In genomic region chr10:80687850-80688249, GRCm38 (mm10) we compare ENCODE assay signal across 9 mouse cellular contexts. TPM values are rescaled to one million over a fixed set of nuclear protein-coding genes. Genes with fewer than 3 reads are reported as not detected.
DNase-seq lines count a peak whose midpoint lies in the region; ATAC-seq and TF ChIP-seq lines count a peak whose summit lies in the region.
"Had no signal": no experiment of that assay in that cellular context is flagged by ENCODE, and none has a peak within 500 bp of the region (broad histone marks: within the 10 kb centered on the region; RNA-seq: fewer than 3 reads in every experiment).

No protein-coding gene starts in this region.

- peak; percentile 79; the same call in 1 of the 2 replicates for ATAC-seq in lung, embryonic 14.5 days (ENCODE audit: insufficient read depth)

- no peak for TF ChIP-seq POLR2A in brain, embryonic 14.5 days (IDR thresholded peaks at IDR 0.05; ENCODE audit: borderline replicate concordance, extremely low read depth, insufficient read depth, insufficient read length, poor library complexity, severe bottlenecking)
- no peak for TF ChIP-seq POLR2A in spleen, adult 2 months (IDR thresholded peaks at IDR 0.05; ENCODE audit: low read depth, low read length)

- H3K4me3 ChIP-seq in C2C12 (ENCODE audit: insufficient read depth, poor library complexity, severe bottlenecking), result no peak overlapping the region
- H3K4me3 ChIP-seq in gastrocnemius, adult 2 months, result no peak overlapping the region
- no peak overlapping the region for H3K4me3 ChIP-seq in lung, embryonic 14.5 days (ENCODE audit: low read depth, low read length)
- H3K4me3 ChIP-seq in spleen, adult 2 months (ENCODE audit: extremely low read depth, insufficient read depth, insufficient read length), result no peak overlapping the region

- peak overlapping the region; percentile 48 for H3K27ac ChIP-seq in gastrocnemius, adult 2 months
- H3K27ac ChIP-seq in lung, embryonic 14.5 days (ENCODE audit: low read depth), result no peak overlapping the region
- no peak overlapping the region for H3K27ac ChIP-seq in spleen, adult 2 months (ENCODE audit: insufficient read depth, low read length)

- H3K9ac ChIP-seq in lung, embryonic 14.5 days, result no peak overlapping the region

- 35% methylated on average over 5 of the region's 5 CpGs for WGBS in lung, embryonic 14.5 days
- 41% methylated on average over 5 of the region's 5 CpGs for WGBS in spleen, adult 2 months

- H3K79me3 ChIP-seq in C2C12 (ENCODE audit: low read depth), result no peaks in the 10 kb centered on the region

- no peaks in the 10 kb centered on the region for H3K79me2 ChIP-seq in C2C12 (ENCODE audit: control insufficient read depth, insufficient read depth)

- peak; percentile 36 for TF ChIP-seq CTCF in C2C12 (IDR thresholded peaks at IDR 0.05; ENCODE audit: control insufficient read depth, insufficient read depth, insufficient read length)
- TF ChIP-seq CTCF in brain, embryonic 14.5 days (IDR thresholded peaks at IDR 0.05; ENCODE audit: borderline replicate concordance, extremely low read depth, insufficient read depth, insufficient read length), result peak; percentile 62
- TF ChIP-seq CTCF in gastrocnemius, adult 2 months (IDR thresholded peaks at IDR 0.05), result peak; percentile 93
- peak; percentile 83 for TF ChIP-seq CTCF in lung, embryonic 14.5 days (IDR thresholded peaks at IDR 0.05; ENCODE audit: low read depth)
- peak; percentile 69; the same call in 1 of the 2 replicates for TF ChIP-seq CTCF in spleen, adult 2 months (IDR thresholded peaks at IDR 0.05; ENCODE audit: extremely low read depth, insufficient read depth, insufficient read length, insufficient replicate concordance)

- no peak overlapping the region for H3K4me2 ChIP-seq in lung, embryonic 14.5 days

- intact Hi-C loops in gastrocnemius, adult 2 months (cut with DNase I), result loop anchor here (1.0 kb wide), 1 partner anchor 109 kb away; no protein-coding TSS in a partner anchor

- H3K27me3 ChIP-seq in C2C12 (ENCODE audit: control insufficient read depth, insufficient read depth, insufficient read length), result no peaks in the 10 kb centered on the region
- H3K27me3 ChIP-seq in lung, embryonic 14.5 days (ENCODE audit: insufficient read depth, low read length), result no peaks in the 10 kb centered on the region
- no peaks in the 10 kb centered on the region for H3K27me3 ChIP-seq in spleen, adult 2 months (ENCODE audit: control insufficient read depth, insufficient read depth, low read length)

- H3K9me3 ChIP-seq in lung, embryonic 14.5 days (ENCODE audit: low read depth, low read length), result no peaks in the 10 kb centered on the region
- H3K9me3 ChIP-seq: G1E had no signal

- peaks cover 58% of the 10 kb centered on the region for H3K36me3 ChIP-seq in C2C12 (ENCODE audit: control insufficient read depth, insufficient read depth)
- peaks cover 60% of the 10 kb centered on the region for H3K36me3 ChIP-seq in lung, embryonic 14.5 days (ENCODE audit: insufficient read depth)
- H3K36me3 ChIP-seq in spleen, adult 2 months (ENCODE audit: control insufficient read depth, insufficient read depth, low read length), result peaks cover 42% of the 10 kb centered on the region

- no peaks in the 10 kb centered on the region for H3K4me1 ChIP-seq in lung, embryonic 14.5 days (ENCODE audit: insufficient read depth)
- peaks cover 35% of the 10 kb centered on the region for H3K4me1 ChIP-seq in spleen, adult 2 months (ENCODE audit: control insufficient read depth, insufficient read depth, insufficient read length)

- H3ac ChIP-seq in C2C12 (ENCODE audit: control insufficient read depth, insufficient read length, low read depth), result no peak overlapping the region

- DNase-seq in embryo, embryonic 10 days (ENCODE audit: low spot score), result peak; percentile 79
- no peak for DNase-seq in embryo, embryonic 9.5 days (ENCODE audit: extremely low spot score)
- DNase-seq in brain, embryonic 14.5 days (ENCODE audit: low read depth), result peak; percentile 79
- peak; percentile 85 for DNase-seq in gastrocnemius, adult 2 months
- DNase-seq in kidney, adult 9 months, result peak; percentile 91
- peak; percentile 89 for DNase-seq in lung, embryonic 14.5 days
- DNase-seq in spleen, adult 2 months (ENCODE audit: low read depth in 1 of 2, low spot score in 2 of 2), result peak in 1 of 2 experiments; percentile 68

TF ChIP-seq in C2C12, 6 proteins besides CTCF, POLR2A, EP300 and RAD21:
- no peak for TF ChIP-seq MYOG (IDR thresholded peaks at IDR 0.05; ENCODE audit: control insufficient read depth, extremely low read depth, insufficient read length)
- no peak for TF ChIP-seq MYOD1 (IDR thresholded peaks at IDR 0.05; ENCODE audit: control insufficient read depth, insufficient read length, low read depth)
- no peak for TF ChIP-seq FOSL1 (IDR thresholded peaks at IDR 0.05; ENCODE audit: insufficient read depth, low read length, poor library complexity, severe bottlenecking)
- TF ChIP-seq MAX (IDR thresholded peaks at IDR 0.05), result no peak
- no peak for TF ChIP-seq CEBPB (IDR thresholded peaks at IDR 0.05; ENCODE audit: low read depth)
TF ChIP-seq in C2C12: peak in this region for 0.

RNA-seq across cellular contexts. Expression of gene Mknk2, which starts 9.9 kb away (rescaled TPM):
- 61.4 TPM for polyA plus RNA-seq in C2C12 (2012; fragmentation: generic; extraction: Trizol)
- 96.9 and 115 TPM in 2 replicates for polyA plus RNA-seq in brain, embryonic 14.5 days (2012; rRNA removed)
- total RNA-seq in gastrocnemius, adult 2 months (2021), result 100 to 1,000 TPM; 253 TPM
- polyA plus RNA-seq in lung, embryonic 14.5 days (2014; fragmentation: Nextera tagmentation; extraction: Ambion mirVana), result 102 and 110 TPM in 2 replicates
- 351 and 533 TPM in 2 replicates for polyA plus RNA-seq in spleen, adult 2 months (2012; rRNA removed)

RNA-seq across cellular contexts. Expression of gene Mob3a, which starts 13.9 kb away (rescaled TPM):
- polyA plus RNA-seq in C2C12 (2012; fragmentation: generic; extraction: Trizol), result 34.2 TPM
- 36.9 and 47.3 TPM in 2 replicates for polyA plus RNA-seq in brain, embryonic 14.5 days (2012; rRNA removed)
- 1 to 10 TPM; 4.9 to 5.5 TPM for total RNA-seq in gastrocnemius, adult 2 months (2021)
- 35.1 and 40.3 TPM in 2 replicates for polyA plus RNA-seq in lung, embryonic 14.5 days (2014; fragmentation: Nextera tagmentation; extraction: Ambion mirVana)
- 130 and 156 TPM in 2 replicates for polyA plus RNA-seq in spleen, adult 2 months (2012; rRNA removed)

RNA-seq across cellular contexts. Expression of gene Izumo4, which starts 14.1 kb away (rescaled TPM):
- polyA plus RNA-seq in C2C12 (2012; fragmentation: generic; extraction: Trizol), result 0.43 TPM
- 47.6 and 70.2 TPM in 2 replicates for polyA plus RNA-seq in brain, embryonic 14.5 days (2012; rRNA removed)
- total RNA-seq in gastrocnemius, adult 2 months (2021), result 1 to 10 TPM; 2.6 to 3.0 TPM
- polyA plus RNA-seq in lung, embryonic 14.5 days (2014; fragmentation: Nextera tagmentation; extraction: Ambion mirVana), result 6.7 and 7.3 TPM in 2 replicates
- polyA plus RNA-seq in spleen, adult 2 months (2012; rRNA removed), result 49.0 and 60.8 TPM in 2 replicates

RNA-seq across cellular contexts. Expression of gene Btbd2, which starts 31.0 kb away (rescaled TPM):
- 53.8 TPM for polyA plus RNA-seq in C2C12 (2012; fragmentation: generic; extraction: Trizol)
- polyA plus RNA-seq in brain, embryonic 14.5 days (2012; rRNA removed), result 91.9 and 113 TPM in 2 replicates
- total RNA-seq in gastrocnemius, adult 2 months (2021), result 10 to 100 TPM; 34.7 to 40.0 TPM
- 82.5 and 101 TPM in 2 replicates for polyA plus RNA-seq in lung, embryonic 14.5 days (2014; fragmentation: Nextera tagmentation; extraction: Ambion mirVana)
- 49.5 and 66.1 TPM in 2 replicates for polyA plus RNA-seq in spleen, adult 2 months (2012; rRNA removed)

RNA-seq across cellular contexts. Expression of gene Ap3d1, which starts 54.2 kb away (rescaled TPM):
- 51.3 TPM for polyA plus RNA-seq in C2C12 (2012; fragmentation: generic; extraction: Trizol)
- 155 and 176 TPM in 2 replicates for polyA plus RNA-seq in brain, embryonic 14.5 days (2012; rRNA removed)
- total RNA-seq in gastrocnemius, adult 2 months (2021), result 10 to 100 TPM; 27.0 to 33.5 TPM
- 62.0 and 69.6 TPM in 2 replicates for polyA plus RNA-seq in lung, embryonic 14.5 days (2014; fragmentation: Nextera tagmentation; extraction: Ambion mirVana)
- polyA plus RNA-seq in spleen, adult 2 months (2012; rRNA removed), result 92.5 and 111 TPM in 2 replicates

Comparison
In these comparisons a context has a peak if more than half of its experiments do, and no peak if none do; other contexts are left out.
1. CTCF ChIP-seq: peak in every context shown above with its lines; median percentile 93 in gastrocnemius, adult 2 months; 83 in lung, embryonic 14.5 days; 69 in spleen, adult 2 months; 62 in brain, embryonic 14.5 days; 36 in C2C12.